Mouse (Mus musculus) bone marrow macrophage, adult 2 months (primary cell): Measurements from ENCODE around the gene Ptprg. TPM values are rescaled to one million over a fixed set of nuclear protein-coding genes. Genes with fewer than 3 reads are reported as not detected.

Source experiments
- H3K27ac ChIP-seq: 2 replicates; pipeline ENCODE4 v1.5.1; 2012; ENCODE audit warnings: low read depth, low read length; ENCODE audit not compliant: insufficient read depth
- H3K4me1 ChIP-seq: 2 replicates; pipeline ENCODE4 v1.6.1; 2012; ENCODE audit warnings: low read length; ENCODE audit not compliant: control insufficient read depth, insufficient read depth
- H3K4me3 ChIP-seq: 2 replicates; pipeline ENCODE4 v1.5.1; 2012; ENCODE audit warnings: mild to moderate bottlenecking, low read length, moderate library complexity; ENCODE audit not compliant: insufficient read depth
- CTCF ChIP-seq: IDR thresholded peaks from 2 replicates; pipeline ENCODE4 v1.5.1; 2012; ENCODE audit warnings: low read depth, mild to moderate bottlenecking, low read length, moderate library complexity
- POLR2A ChIP-seq: IDR thresholded peaks from 2 replicates; pipeline ENCODE4 v1.6.1; 2012; ENCODE audit warnings: mild to moderate bottlenecking, low read depth, low read length, borderline replicate concordance
- polyA plus RNA-seq: library from polyadenylated mRNA; stranded (reverse); fragments of >200 nt; gene quantifications from 2 replicates; pipeline ENCODE4 v1.2.4, GENCODE M21; 2012; ENCODE audit not compliant: missing spikeins, insufficient read depth, insufficient read length

The Ptprg gene
- polyA plus RNA-seq, 1 experiment: 0.76 TPM

- Histone ChIP-seq H3K27ac (no peak overlapping the region), H3K4me3 (no peak overlapping the region), H3K4me1 (no peaks in the 10 kb centered on the region)
- no peak for TF ChIP-seq POLR2A
- no peak for TF ChIP-seq CTCF
Observed at GRCm38 (mm10) chr14:11579950-11580349, 26.6 kb downstream of the Ptprg start.

- TF ChIP-seq CTCF: no peak
- no peak for TF ChIP-seq POLR2A
- Histone ChIP-seq H3K4me1 (no peaks in the 10 kb centered on the region), H3K4me3 (no peak overlapping the region), H3K27ac (no peak overlapping the region)
Observed at GRCm38 (mm10) chr14:11584263-11584662, 30.9 kb downstream of the Ptprg start.

GRCm38 (mm10) chr14:11584929-11585633 lies 31.7 kb downstream of the Ptprg start:
- H3K27ac ChIP-seq: no peak overlapping the region
- no peaks in the 10 kb centered on the region for H3K4me1 ChIP-seq
- H3K4me3 ChIP-seq: no peak overlapping the region

GRCm38 (mm10) chr14:11590387-11590786 lies 37.1 kb downstream of the Ptprg start:
- no peak for TF ChIP-seq POLR2A
- TF ChIP-seq CTCF: no peak

More at GRCm38 (mm10) chr14:11584929-11585633, 31.7 kb downstream of the Ptprg start:
- no peak for TF ChIP-seq POLR2A
- TF ChIP-seq CTCF: no peak

GRCm38 (mm10) chr14:11592650-11593049 lies 39.3 kb downstream of the Ptprg start:
- Histone ChIP-seq H3K27ac (no peak overlapping the region), H3K4me3 (no peak overlapping the region)
- TF ChIP-seq CTCF (no peak), POLR2A (no peak)

More at GRCm38 (mm10) chr14:11590387-11590786, 37.1 kb downstream of the Ptprg start:
- no peak overlapping the region for H3K4me3 ChIP-seq
- no peaks in the 10 kb centered on the region for H3K4me1 ChIP-seq
- no peak overlapping the region for H3K27ac ChIP-seq

GRCm38 (mm10) chr14:11594336-11594735 lies 41.0 kb downstream of the Ptprg start:
- no peak for TF ChIP-seq POLR2A
- no peak for TF ChIP-seq CTCF
- Histone ChIP-seq H3K4me3 (no peak overlapping the region), H3K27ac (no peak overlapping the region), H3K4me1 (no peaks in the 10 kb centered on the region)

More at GRCm38 (mm10) chr14:11592650-11593049, 39.3 kb downstream of the Ptprg start:
- H3K4me1 ChIP-seq: no peaks in the 10 kb centered on the region

- TF ChIP-seq CTCF (no peak), POLR2A (no peak)
- H3K27ac ChIP-seq: no peak overlapping the region
- H3K4me3 ChIP-seq: no peak overlapping the region
- no peaks in the 10 kb centered on the region for H3K4me1 ChIP-seq
Observed at GRCm38 (mm10) chr14:11604133-11604865, 51.0 kb downstream of the Ptprg start.

- Histone ChIP-seq H3K4me1 (no peaks in the 10 kb centered on the region), H3K27ac (no peak overlapping the region), H3K4me3 (no peak overlapping the region)
- no peak for TF ChIP-seq CTCF
- no peak for TF ChIP-seq POLR2A
Observed at GRCm38 (mm10) chr14:11608366-11608765, 55.0 kb downstream of the Ptprg start.

- Histone ChIP-seq H3K27ac (no peak overlapping the region), H3K4me1 (no peaks in the 10 kb centered on the region), H3K4me3 (no peak overlapping the region)
- TF ChIP-seq POLR2A: no peak
- TF ChIP-seq CTCF: no peak
Observed at GRCm38 (mm10) chr14:11609857-11610582, 56.7 kb downstream of the Ptprg start.
